Mouse (Mus musculus) G1E (cell line): ENCODE results near the gene Olfr90.

Experiments
- CTCF ChIP-seq: IDR thresholded peaks from 2 replicates; pipeline ENCODE4 v1.5.1; 2012; ENCODE audit warnings: low read depth, low read length, inconsistent platforms, mixed read lengths
- GATA1 ChIP-seq: IDR thresholded peaks from 2 replicates; pipeline ENCODE4 v1.6.1; 2012; ENCODE audit warnings: borderline replicate concordance, low read length, inconsistent platforms, mixed read lengths
- GATA2 ChIP-seq: IDR thresholded peaks from 2 replicates; pipeline ENCODE4 v1.6.1; 2012; ENCODE audit warnings: low read depth, low read length, inconsistent platforms, borderline replicate concordance
- TAL1 ChIP-seq: conservative IDR thresholded peaks from 2 replicates; pipeline ENCODE4 v1.6.1; 2012; ENCODE audit warnings: low read depth, low read length, inconsistent platforms, mixed read lengths

GRCm38 (mm10) chr17:37046312-37047112 lies 41.8 kb downstream of the Olfr90 start:
- TF ChIP-seq GATA1 (no peak), CTCF (no peak), TAL1 (no peak), GATA2 (no peak)
